Mouse (Mus musculus): ENCODE data around the gene Olfr1463. TPM values are rescaled to one million over a fixed set of nuclear protein-coding genes. Genes with fewer than 3 reads are reported as not detected.

Olfr1463 gene
- not detected in 2 replicates for polyA plus RNA-seq (2014; fragmentation: Nextera tagmentation; extraction: Ambion mirVana)

DNA sequence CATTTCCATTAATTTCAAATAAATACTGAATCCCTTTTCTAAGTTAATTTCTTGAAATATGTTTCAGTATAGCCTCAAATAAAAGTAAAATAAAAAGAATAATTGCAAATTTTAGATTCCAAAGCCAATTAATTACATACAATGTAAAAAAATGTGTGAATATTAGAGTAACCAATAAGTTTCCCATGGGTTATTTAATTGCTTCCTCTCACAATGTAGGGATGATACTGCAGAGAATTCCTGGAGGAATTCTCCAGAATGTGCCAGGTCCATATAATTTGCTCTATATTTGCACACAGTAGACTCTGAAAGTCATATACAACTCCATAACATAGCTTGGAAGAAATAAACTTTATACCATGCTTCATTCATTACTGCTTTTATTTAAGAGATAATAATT is at the start of gene Olfr1463:
Gene Olfr1463, plus strand, starts transcription at position 301 of the 400 bp plus-strand sequence.
- Histone ChIP-seq H3K36me3 (ENCODE audit: control insufficient read depth, insufficient read depth, low read length) (no peaks in the 10 kb centered on the region), H3K4me1 (ENCODE audit: control insufficient read depth, insufficient read depth, low read length) (no peaks in the 10 kb centered on the region), H3K27me3 (ENCODE audit: control insufficient read depth, insufficient read depth, low read length) (no peaks in the 10 kb centered on the region), H3K27ac (ENCODE audit: low read depth, low read length) (no peak within 1 kb of the TSS), H3K9ac (ENCODE audit: low read depth, low read length) (no peak within 1 kb of the TSS), H3K9me3 (replicated peaks; ENCODE audit: control insufficient read depth, low read length) (peaks cover 13% of the 10 kb centered on the region; the same call in 1 of the 2 replicates), H3K4me2 (no peak within 1 kb of the TSS), H3K4me3 (ENCODE audit: low read depth, low read length) (no peak within 1 kb of the TSS)
- no peak for ATAC-seq (replicated peaks; ENCODE audit: insufficient number of reproducible peaks, low FRiP score, low TSS enrichment)

- ATAC-seq (replicated peaks; ENCODE audit: insufficient number of reproducible peaks, low FRiP score, low TSS enrichment), result no peak
- Histone ChIP-seq H3K27ac (ENCODE audit: low read depth, low read length) (no peak within 1 kb of the TSS), H3K27me3 (ENCODE audit: control insufficient read depth, insufficient read depth, low read length) (no peaks in the 10 kb centered on the region), H3K9ac (ENCODE audit: low read depth, low read length) (no peak within 1 kb of the TSS), H3K4me2 (no peak within 1 kb of the TSS), H3K9me3 (replicated peaks; ENCODE audit: control insufficient read depth, low read length) (no peaks in the 10 kb centered on the region), H3K36me3 (ENCODE audit: control insufficient read depth, insufficient read depth, low read length) (no peaks in the 10 kb centered on the region), H3K4me3 (ENCODE audit: low read depth, low read length) (no peak within 1 kb of the TSS), H3K4me1 (ENCODE audit: control insufficient read depth, insufficient read depth, low read length) (no peaks in the 10 kb centered on the region)
- 58% methylated on average over 1 of the region's 1 CpGs for WGBS (ENCODE audit: insufficient replicate concordance)
These were observed 45.7 kb upstream of the Olfr1463 start, which contains the start of gene Olfr1462 for GRCm38 (mm10) chr19:13185434-13185833. Gene Olfr1462, plus strand, starts transcription at chr19:13185734.

DNA sequence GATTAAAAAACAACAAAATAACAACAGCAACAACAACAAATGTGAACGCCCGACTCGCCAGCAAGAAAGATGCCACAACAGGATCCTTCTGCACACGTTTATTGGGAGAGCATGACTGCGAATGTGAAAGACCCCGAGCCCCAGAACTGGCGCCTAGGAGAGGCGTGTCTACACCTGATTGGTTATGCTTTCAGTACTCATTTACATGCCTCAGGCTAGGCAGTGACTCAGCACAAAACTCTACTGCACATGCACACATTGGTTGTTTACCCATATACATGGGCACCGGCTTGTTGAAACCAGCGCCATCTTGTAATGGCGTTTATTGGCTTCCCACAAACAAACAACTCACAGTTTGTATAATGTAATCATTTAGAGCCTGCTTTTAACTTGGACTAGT is 9.5 kb upstream of the Olfr1463 start:
- H3K9me3 ChIP-seq (replicated peaks; ENCODE audit: control insufficient read depth, low read length), result peaks cover 6% of the 10 kb centered on the region
- H3K4me1 ChIP-seq (ENCODE audit: control insufficient read depth, insufficient read depth, low read length), result no peaks in the 10 kb centered on the region
- no peaks in the 10 kb centered on the region for H3K36me3 ChIP-seq (ENCODE audit: control insufficient read depth, insufficient read depth, low read length)
- H3K27me3 ChIP-seq (ENCODE audit: control insufficient read depth, insufficient read depth, low read length), result no peaks in the 10 kb centered on the region
- no peak overlapping the region for H3K27ac ChIP-seq (ENCODE audit: low read depth, low read length)
- no peak overlapping the region for H3K4me3 ChIP-seq (ENCODE audit: low read depth, low read length)
- no peak overlapping the region for H3K4me2 ChIP-seq
- no peak overlapping the region for H3K9ac ChIP-seq (ENCODE audit: low read depth, low read length)
- no peak for ATAC-seq (replicated peaks; ENCODE audit: insufficient number of reproducible peaks, low FRiP score, low TSS enrichment)
- WGBS (ENCODE audit: insufficient replicate concordance), result 85% methylated on average over 11 of the region's 11 CpGs

Other genes with a start within 250 kb of the Olfr1463 start
- not detected in 2 replicates for gene Olfr1451, start 236.3 kb upstream of the Olfr1463 start, polyA plus RNA-seq (2014; fragmentation: Nextera tagmentation; extraction: Ambion mirVana)
- not detected in 2 replicates for gene Olfr1453, start 203.0 kb upstream of the Olfr1463 start, polyA plus RNA-seq (2014; fragmentation: Nextera tagmentation; extraction: Ambion mirVana)
- not detected in 2 replicates for gene Olfr1454, start 170.7 kb upstream of the Olfr1463 start, polyA plus RNA-seq (2014; fragmentation: Nextera tagmentation; extraction: Ambion mirVana)
- gene Olfr1457, start 133.4 kb upstream of the Olfr1463 start, polyA plus RNA-seq (2014; fragmentation: Nextera tagmentation; extraction: Ambion mirVana), result not detected in 2 replicates
- not detected in 2 replicates for gene Olfr1458, start 124.6 kb upstream of the Olfr1463 start, polyA plus RNA-seq (2014; fragmentation: Nextera tagmentation; extraction: Ambion mirVana)
- gene Olfr1459, start 81.8 kb upstream of the Olfr1463 start, polyA plus RNA-seq (2014; fragmentation: Nextera tagmentation; extraction: Ambion mirVana), result 0.01 TPM in 1 of 2 replicates, not detected in the other
- gene Olfr1461, start 68.3 kb upstream of the Olfr1463 start, polyA plus RNA-seq (2014; fragmentation: Nextera tagmentation; extraction: Ambion mirVana), result not detected in 2 replicates
- gene Olfr1462, start 45.6 kb upstream of the Olfr1463 start, polyA plus RNA-seq (2014; fragmentation: Nextera tagmentation; extraction: Ambion mirVana), result not detected in 2 replicates
- not detected in 2 replicates for gene Olfr1465, start 84.2 kb downstream of the Olfr1463 start, polyA plus RNA-seq (2014; fragmentation: Nextera tagmentation; extraction: Ambion mirVana)
- not detected in 2 replicates for gene Olfr1466, start 107.5 kb downstream of the Olfr1463 start, polyA plus RNA-seq (2014; fragmentation: Nextera tagmentation; extraction: Ambion mirVana)
- gene Olfr1467, start 130.9 kb downstream of the Olfr1463 start, polyA plus RNA-seq (2014; fragmentation: Nextera tagmentation; extraction: Ambion mirVana), result not detected in 2 replicates
- gene Olfr1469, start 176.5 kb downstream of the Olfr1463 start, polyA plus RNA-seq (2014; fragmentation: Nextera tagmentation; extraction: Ambion mirVana), result not detected in 2 replicates
- not detected in 2 replicates for gene Olfr1471, start 212.1 kb downstream of the Olfr1463 start, polyA plus RNA-seq (2014; fragmentation: Nextera tagmentation; extraction: Ambion mirVana)
- gene Olfr1472, start 224.8 kb downstream of the Olfr1463 start, polyA plus RNA-seq (2014; fragmentation: Nextera tagmentation; extraction: Ambion mirVana), result not detected in 2 replicates
- not detected in 2 replicates for gene Olfr1474, start 238.2 kb downstream of the Olfr1463 start, polyA plus RNA-seq (2014; fragmentation: Nextera tagmentation; extraction: Ambion mirVana)
- not detected in 2 replicates for gene Olfr1475, start 248.9 kb downstream of the Olfr1463 start, polyA plus RNA-seq (2014; fragmentation: Nextera tagmentation; extraction: Ambion mirVana)

Data from heart, embryonic 11.5 days (tissue).